Mouse (Mus musculus) erythroblast, embryonic 14.5 days (primary cell): Measurements from ENCODE around the gene Exo5.

ENCODE experiments used
- GATA1 ChIP-seq: IDR thresholded peaks from 2 replicates; pipeline ENCODE4 v1.6.1; 2012; ENCODE audit warnings: low read length, inconsistent platforms, mixed read lengths
- TAL1 ChIP-seq: IDR thresholded peaks from 3 replicates; pipeline ENCODE4 v1.6.1; 2012; ENCODE audit warnings: low read length, inconsistent platforms, mixed read lengths

GRCm38 (mm10) chr4:120914501-120914900, 10.3 kb downstream of the Exo5 start:
- TF ChIP-seq GATA1, result no peak
- TF ChIP-seq TAL1, result no peak
